Mouse (Mus musculus): ENCODE measurements around the gene Slc35f3.

DNA sequence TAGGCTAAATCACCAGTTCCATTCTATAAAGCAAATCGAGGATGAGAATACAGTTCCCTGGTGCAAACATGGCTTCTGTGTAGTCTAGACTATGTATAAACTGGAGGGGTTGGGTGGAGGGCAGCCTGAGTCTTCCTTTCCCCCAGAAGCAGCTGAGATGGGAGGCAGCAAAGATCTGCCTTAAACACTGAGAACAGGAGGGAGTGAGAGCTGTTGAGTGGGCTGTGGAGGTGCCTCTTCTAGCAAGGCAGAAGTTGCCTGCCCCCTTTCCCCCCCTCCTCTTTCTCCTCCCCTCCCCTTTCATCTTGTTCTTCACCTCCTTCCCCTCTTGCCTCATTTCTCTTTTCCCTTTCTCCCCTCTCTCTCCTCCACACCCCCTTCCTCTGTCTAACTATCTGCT, 33.2 kb upstream of the Slc35f3 start:
- TF ChIP-seq MAX (IDR thresholded peaks at IDR 0.05; ENCODE audit: low read length): no peak
- no peak for TF ChIP-seq CTCF (IDR thresholded peaks at IDR 0.05 in 2 of 3, conservative IDR thresholded peaks at IDR 0.05 in 1 of 3; ENCODE audit: control insufficient read depth in 1 of 3, insufficient read depth in 1 of 3, low read depth in 2 of 3, low read length in 3 of 3, poor library complexity in 1 of 3, severe bottlenecking in 1 of 3)
- no peak for TF ChIP-seq ZMIZ1 (IDR thresholded peaks at IDR 0.05; ENCODE audit: low read depth, low read length)
- TF ChIP-seq POLR2A (IDR thresholded peaks at IDR 0.05; ENCODE audit: control insufficient read depth in 1 of 2, insufficient read depth in 1 of 2, low read depth in 1 of 2, low read length in 2 of 2, poor library complexity in 1 of 2): no peak
- no peak for TF ChIP-seq RCOR1 (IDR thresholded peaks at IDR 0.05; ENCODE audit: low read depth, low read length)
- TF ChIP-seq POLR2AphosphoS2 (IDR thresholded peaks at IDR 0.05; ENCODE audit: low read length): no peak
- TF ChIP-seq EP300 (IDR thresholded peaks at IDR 0.05; ENCODE audit: low read depth in 1 of 2, low read length in 2 of 2): no peak
- TF ChIP-seq USF1 (IDR thresholded peaks at IDR 0.05; ENCODE audit: low read depth, low read length): no peak

All from MEL (cell line).